Mouse (Mus musculus) adrenal gland, postnatal 4 days (tissue): ENCODE data around the gene Camsap1. TPM values are rescaled to one million over a fixed set of nuclear protein-coding genes. Genes with fewer than 3 reads are reported as not detected.

Experiments used
- DNase-seq, 2 experiments: peaks; one replicate each; pipeline ENCODE4 v3.0.0; 2021 to 2022; ENCODE audit warnings: low spot score in 2 of 2, mixed read lengths in 2 of 2
- total RNA-seq, 2 experiments: library from RNA; stranded (reverse); gene quantifications; 2 replicates each; pipeline ENCODE4 v1.2.3; 2021

Camsap1 gene
- total RNA-seq, 2 experiments from 2014 or later = 41.3 to 44.8 TPM

DNA sequence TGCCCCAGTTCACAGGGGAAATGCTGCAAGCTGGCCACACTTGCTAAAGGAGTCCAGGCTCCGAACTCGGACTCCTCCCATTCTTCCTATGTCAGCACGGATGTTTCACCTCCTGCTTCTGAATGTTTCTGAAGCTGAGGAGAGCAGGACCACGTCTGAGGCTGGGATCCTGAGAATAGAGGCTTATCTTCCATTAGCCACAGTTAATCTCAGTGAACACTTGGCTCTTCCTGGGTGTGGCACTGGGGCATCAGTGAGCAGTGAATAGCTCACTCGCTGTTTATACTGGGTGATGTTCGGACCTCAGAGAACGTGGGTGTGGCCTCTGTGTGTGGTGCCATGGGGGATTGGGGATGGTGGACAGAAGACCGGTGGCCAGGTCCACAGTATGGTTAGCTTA lies 95.9 kb downstream of the Camsap1 start:
- DNase-seq = no peak

GRCm38 (mm10) chr2:25884756-25885155 lies 98.3 kb downstream of the Camsap1 start:
- no peak for DNase-seq

- no peak for DNase-seq
Observed at GRCm38 (mm10) chr2:25882276-25882675, 100.8 kb downstream of the Camsap1 start.

- DNase-seq = no peak
Observed at GRCm38 (mm10) chr2:25879061-25879460, 104.0 kb downstream of the Camsap1 start.

- no peak for DNase-seq
Observed at GRCm38 (mm10) chr2:25878516-25878915, 104.6 kb downstream of the Camsap1 start.

DNA sequence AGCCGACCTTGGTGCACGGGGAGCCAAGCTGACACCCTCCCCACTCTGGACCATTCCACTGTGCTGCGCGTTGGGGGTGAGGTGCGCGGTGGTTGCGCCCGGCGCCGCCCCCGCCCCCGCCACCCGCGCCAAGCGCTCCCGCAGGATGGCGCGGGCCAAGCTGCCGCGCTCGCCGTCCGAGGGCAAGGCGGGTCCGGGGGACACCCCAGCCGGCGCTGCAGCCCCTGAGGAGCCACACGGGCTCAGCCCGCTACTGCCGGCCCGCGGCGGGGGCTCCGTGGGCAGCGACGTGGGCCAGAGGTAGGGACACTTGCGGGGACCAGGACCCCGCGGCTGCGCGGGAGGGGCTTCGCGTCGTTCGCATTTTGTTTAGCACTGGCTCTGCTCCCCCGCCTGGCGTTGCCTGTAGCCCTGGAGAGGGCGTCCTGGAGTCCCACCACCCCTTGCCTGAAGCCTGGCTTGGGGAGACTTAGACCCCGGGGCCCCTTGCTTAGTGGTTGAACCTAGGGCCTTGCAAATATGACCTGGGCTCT lies 105.3 kb downstream of the Camsap1 start:
- DNase-seq = no peak

DNA sequence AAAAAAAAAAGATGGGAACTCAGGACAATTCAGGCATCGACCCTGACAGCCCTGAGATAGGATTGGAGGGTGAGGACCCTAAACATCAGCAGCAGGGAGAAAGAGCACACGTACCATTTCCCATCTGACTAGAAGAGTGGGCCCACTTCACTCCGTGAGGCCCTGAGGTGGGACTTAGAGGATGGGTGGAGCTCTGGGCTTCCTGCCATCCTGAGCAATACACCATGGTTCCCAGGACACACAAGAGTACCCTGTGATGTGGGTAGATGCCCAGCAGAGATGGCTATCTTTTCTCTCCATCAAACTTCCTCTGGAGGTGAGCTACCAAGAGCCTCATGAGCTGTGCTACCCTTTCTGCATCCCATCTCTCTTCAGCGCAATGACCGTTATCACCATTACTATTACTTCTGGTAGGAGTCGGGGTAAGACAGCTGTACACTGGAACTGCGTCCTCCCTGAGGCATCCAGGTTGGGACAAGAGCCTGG lies 105.8 kb downstream of the Camsap1 start:
- DNase-seq = no peak

Other genes with a start within 250 kb of the Camsap1 start
- not detected for gene Obp2b, start 246.3 kb downstream of the Camsap1 start, total RNA-seq
- not detected for gene Lcn3, start 217.7 kb downstream of the Camsap1 start, total RNA-seq
- not detected for gene Lcn11, start 206.3 kb downstream of the Camsap1 start, total RNA-seq
- not detected for gene Gm13539, start 201.0 kb downstream of the Camsap1 start, total RNA-seq
- not detected for gene Glt6d1, start 167.4 kb downstream of the Camsap1 start, total RNA-seq
- not detected for gene Lcn9, start 160.1 kb downstream of the Camsap1 start, total RNA-seq
- gene Sohlh1, start 136.0 kb downstream of the Camsap1 start, total RNA-seq = not detected
- 10 to 100 TPM; 12.2 to 12.9 TPM for gene Kcnt1, start 119.5 kb downstream of the Camsap1 start, total RNA-seq
- gene Ubac1, start 38.5 kb upstream of the Camsap1 start, total RNA-seq = 10 to 100 TPM; 51.2 to 54.4 TPM
- 10 to 100 TPM; 24.8 to 27.0 TPM for gene Nacc2, start 139.9 kb upstream of the Camsap1 start, total RNA-seq
- gene Lhx3, start 225.0 kb upstream of the Camsap1 start, total RNA-seq = 1 to 10 TPM in 1 of 2 experiments, under 1 TPM in 1; 0.71 to 1.0 TPM